Mouse (Mus musculus) kidney, postnatal 14 days (tissue): ENCODE data around the gene Cep170.

Experiments
- DNase-seq: peaks from one replicate; pipeline ENCODE4 v3.0.0; 2022; ENCODE audit warnings: mixed read lengths

Cep170 gene

GRCm38 (mm10) chr1:176824611-176825010 lies 10.7 kb upstream of the Cep170 start:
- DNase-seq, result no peak

GRCm38 (mm10) chr1:176823889-176824288 lies 10.0 kb upstream of the Cep170 start:
- no peak for DNase-seq

GRCm38 (mm10) chr1:176822949-176823348 lies 9.1 kb upstream of the Cep170 start:
- DNase-seq, result no peak

GRCm38 (mm10) chr1:176821929-176822328 lies 8.1 kb upstream of the Cep170 start:
- no peak for DNase-seq

GRCm38 (mm10) chr1:176818763-176819162 lies 4.9 kb upstream of the Cep170 start:
- peak; percentile 24 for DNase-seq

GRCm38 (mm10) chr1:176818147-176818546 lies 4.3 kb upstream of the Cep170 start:
- no peak for DNase-seq

- DNase-seq, result no peak
Measured at GRCm38 (mm10) chr1:176816728-176817127, 2.9 kb upstream of the Cep170 start.

- DNase-seq, result peak; percentile 97
Measured at GRCm38 (mm10) chr1:176814591-176815062, 760 bp upstream of the Cep170 start, which contains the start of gene Sdccag8. TSS of gene Sdccag8 (plus strand) at chr1:176814660.

- peak; percentile 76 for DNase-seq
Measured at GRCm38 (mm10) chr1:176813292-176814035, 403 bp downstream of the Cep170 start.

- DNase-seq, result no peak
Measured at GRCm38 (mm10) chr1:176812491-176813291, 1.2 kb downstream of the Cep170 start.

- DNase-seq, result no peak
Measured at GRCm38 (mm10) chr1:176811892-176812291, 2.0 kb downstream of the Cep170 start.

GRCm38 (mm10) chr1:176810161-176810560 lies 3.7 kb downstream of the Cep170 start:
- no peak for DNase-seq

GRCm38 (mm10) chr1:176800728-176801365 lies 13.0 kb downstream of the Cep170 start:
- peak; percentile 78 for DNase-seq

GRCm38 (mm10) chr1:176798673-176799072 lies 15.2 kb downstream of the Cep170 start:
- DNase-seq, result no peak

- no peak for DNase-seq
Measured at GRCm38 (mm10) chr1:176792175-176792574, 21.7 kb downstream of the Cep170 start.

- DNase-seq, result no peak
Measured at GRCm38 (mm10) chr1:176789326-176789725, 24.5 kb downstream of the Cep170 start.

GRCm38 (mm10) chr1:176774533-176774932 lies 39.3 kb downstream of the Cep170 start:
- DNase-seq, result no peak

- DNase-seq, result no peak
Measured at GRCm38 (mm10) chr1:176762295-176762694, 51.6 kb downstream of the Cep170 start.

GRCm38 (mm10) chr1:176760673-176761072 lies 53.2 kb downstream of the Cep170 start:
- no peak for DNase-seq

GRCm38 (mm10) chr1:176755586-176755985 lies 58.3 kb downstream of the Cep170 start:
- no peak for DNase-seq

- no peak for DNase-seq
Measured at GRCm38 (mm10) chr1:176753861-176754718, 59.8 kb downstream of the Cep170 start.

- DNase-seq, result no peak
Measured at GRCm38 (mm10) chr1:176749708-176750107, 64.2 kb downstream of the Cep170 start.
